Mouse (Mus musculus): ENCODE measurements around the gene Ube2b.

GRCm38 (mm10) chr11:52001861-52002260, 1.3 kb upstream of the Ube2b start:
- TF ChIP-seq USF1 (IDR thresholded peaks at IDR 0.05; ENCODE audit: low read depth): no peak
- no peak for TF ChIP-seq E2F4 (IDR thresholded peaks at IDR 0.05; ENCODE audit: insufficient read depth)
- no peak for TF ChIP-seq MAX (IDR thresholded peaks at IDR 0.05; ENCODE audit: low read depth)
- no peak for TF ChIP-seq POLR2A (IDR thresholded peaks at IDR 0.05; ENCODE audit: insufficient read length, low read depth)
- TF ChIP-seq MYOG (IDR thresholded peaks at IDR 0.05; ENCODE audit: control insufficient read depth in 1 of 3, insufficient read depth in 1 of 3, insufficient read length in 2 of 3, low read depth in 2 of 3): no peak
- no peak for TF ChIP-seq POLR2AphosphoS2 (IDR thresholded peaks at IDR 0.05; ENCODE audit: insufficient read length, low read depth)
- no peak for TF ChIP-seq MYOD1 (IDR thresholded peaks at IDR 0.05; ENCODE audit: control insufficient read depth in 1 of 3, insufficient read length in 2 of 3, low read depth in 2 of 3)

Data from myocyte (in vitro differentiated cells).